Mouse (Mus musculus) MEL (cell line): ENCODE measurements around the gene Tsnaxip1.
A peak's percentile ranks its signal among the peaks of the same experiment; 100 is the strongest.

Experiments
- CHD1 ChIP-seq: IDR thresholded peaks from 2 replicates; pipeline ENCODE4 v1.6.1; 2012; ENCODE audit warnings: low read depth, mild to moderate bottlenecking, inconsistent platforms, low read length, improper control_type of control experiment
- EP300 ChIP-seq, 2 experiments: IDR thresholded peaks; 2 replicates each; pipeline ENCODE4 v1.6.1; 2011; ENCODE audit warnings: improper control_type of control experiment in 2 of 2, low read length in 2 of 2, low read depth in 1 of 2, mild to moderate bottlenecking in 1 of 2
- GATA1 ChIP-seq: IDR thresholded peaks from 2 replicates; pipeline ENCODE4 v1.6.1; 2011; ENCODE audit warnings: low read depth, low read length, improper control_type of control experiment
- KAT2A ChIP-seq: conservative IDR thresholded peaks from 2 replicates; pipeline ENCODE4 v1.6.1; 2012; ENCODE audit warnings: low read depth, low read length, improper control_type of control experiment, inconsistent platforms
- MAZ ChIP-seq: IDR thresholded peaks from 2 replicates; pipeline ENCODE4 v1.6.1; 2012; ENCODE audit warnings: low read depth, mild to moderate bottlenecking, inconsistent platforms, low read length, improper control_type of control experiment
- MXI1 ChIP-seq: IDR thresholded peaks from 2 replicates; pipeline ENCODE4 v1.6.1; 2011; ENCODE audit warnings: mild to moderate bottlenecking, low read depth, low read length, improper control_type of control experiment
- POLR2A ChIP-seq, 2 experiments: IDR thresholded peaks; 2 replicates each; pipeline ENCODE4 v1.6.1; 2011 to 2012; ENCODE audit warnings: low read length in 2 of 2, mild to moderate bottlenecking in 2 of 2, control low read depth in 1 of 2, improper control_type of control experiment in 1 of 2, low read depth in 1 of 2, moderate library complexity in 1 of 2; ENCODE audit not compliant: control insufficient read depth in 1 of 2, insufficient read depth in 1 of 2, poor library complexity in 1 of 2
- POLR2AphosphoS5 ChIP-seq: IDR thresholded peaks from 2 replicates; pipeline ENCODE4 v1.6.1; 2012; ENCODE audit warnings: low read depth, borderline replicate concordance, mild to moderate bottlenecking, inconsistent platforms, low read length, moderate library complexity, mixed read lengths
- SMC3 ChIP-seq: IDR thresholded peaks from 2 replicates; pipeline ENCODE4 v1.6.1; 2011; ENCODE audit warnings: low read depth, low read length, improper control_type of control experiment
- TCF12 ChIP-seq: IDR thresholded peaks from 2 replicates; pipeline ENCODE4 v1.6.1; 2014; ENCODE audit warnings: low read depth, mild to moderate bottlenecking, inconsistent platforms, low read length, improper control_type of control experiment, moderate library complexity
- ZC3H11A ChIP-seq: IDR thresholded peaks from 2 replicates; pipeline ENCODE4 v1.6.1; 2012; ENCODE audit warnings: low read depth, mild to moderate bottlenecking, inconsistent platforms, low read length, improper control_type of control experiment

- TF ChIP-seq POLR2A (IDR thresholded peaks at IDR 0.05; ENCODE audit: control insufficient read depth in 1 of 2, insufficient read depth in 1 of 2, low read depth in 1 of 2, low read length in 2 of 2, poor library complexity in 1 of 2): peak; percentile 50 to 55; a peak in 3 of 4 replicates
- TF ChIP-seq GATA1: no peak
- TF ChIP-seq POLR2AphosphoS5: no peak
- peak; percentile 88 for TF ChIP-seq KAT2A
- TF ChIP-seq EP300 (IDR thresholded peaks at IDR 0.05; ENCODE audit: low read depth in 1 of 2, low read length in 2 of 2): no peak
- no peak for TF ChIP-seq CHD1
- peak; percentile 94 for TF ChIP-seq MAZ
- no peak; the same call in 1 of the 2 replicates for TF ChIP-seq MXI1
- TF ChIP-seq TCF12: peak; percentile 29; the same call in 1 of the 2 replicates
- no peak; the same call in 1 of the 2 replicates for TF ChIP-seq SMC3
- no peak for TF ChIP-seq ZC3H11A
Observed at GRCm38 (mm10) chr8:105854715-105855216, 27.2 kb downstream of the Tsnaxip1 start, which contains the start of gene Thap11.
